Mouse (Mus musculus) small intestine, adult 2 months (tissue): ENCODE results near the gene Clcn2.

Experiments
- CTCF ChIP-seq: fragments of 200-500 bp; IDR thresholded peaks from 2 replicates; pipeline ENCODE4 v1.5.1; 2012; ENCODE audit warnings: low read depth, mild to moderate bottlenecking, control low read depth, inconsistent platforms, low read length, moderate library complexity, mixed read lengths; ENCODE audit not compliant: insufficient replicate concordance, insufficient read length; ENCODE audit errors: extremely low read depth
- POLR2A ChIP-seq: fragments of 200-500 bp; IDR thresholded peaks from 2 replicates; pipeline ENCODE4 v1.6.1; 2012; ENCODE audit warnings: low read depth, mild to moderate bottlenecking, control low read depth, inconsistent platforms, low read length, moderate library complexity

DNA sequence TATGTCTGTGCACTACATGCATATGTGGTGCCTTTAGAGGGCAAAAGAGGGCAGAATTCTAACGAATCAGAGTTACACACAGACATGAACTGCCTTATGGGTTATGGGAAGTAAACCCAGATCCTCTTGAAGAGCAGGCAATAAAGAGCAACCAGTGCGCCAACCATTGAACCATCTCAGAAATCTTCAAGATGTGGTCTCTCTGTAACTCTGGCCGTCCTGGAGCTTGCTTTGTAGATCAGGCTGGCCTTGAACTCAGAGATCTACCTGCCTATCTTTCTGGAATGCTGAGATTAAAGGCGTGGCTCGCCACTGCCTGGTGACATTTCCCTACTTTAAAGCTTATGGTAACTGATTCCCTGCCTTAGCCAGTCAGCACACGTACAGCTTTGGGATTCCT lies 45.7 kb downstream of the Clcn2 start:
- TF ChIP-seq CTCF (no peak), POLR2A (no peak)
